Mouse (Mus musculus) ES-Bruce4 (cell line): Measurements from ENCODE around the gene Fars2.

Source experiments
- CTCF ChIP-seq: IDR thresholded peaks from one replicate; pipeline ENCODE4 v1.8.1; 2011; ENCODE audit warnings: low read depth, low read length
- POLR2A ChIP-seq: IDR thresholded peaks from one replicate; pipeline ENCODE4 v1.8.1; 2011; ENCODE audit warnings: low read length; ENCODE audit not compliant: insufficient read depth

- no peak for TF ChIP-seq POLR2A
- TF ChIP-seq CTCF = no peak
Measured at GRCm38 (mm10) chr13:36264391-36264790, 147.2 kb downstream of the Fars2 start.
